Mouse (Mus musculus) hindbrain, embryonic 15.5 days (tissue): ENCODE results near the gene Olfr1532-ps1. TPM values are rescaled to one million over a fixed set of nuclear protein-coding genes. Genes with fewer than 3 reads are reported as not detected.
"Not testable (repeated sequence)": the region's sequence is repeated elsewhere in the genome, so short reads cannot be mapped to it uniquely, and the experiment has no call there.

Experiments
- ATAC-seq: fragments of 200-750 bp; cut with Nextera tagmentation; 2 replicates; pipeline ENCODE4 v1.8.0; 2017; ENCODE audit warnings: low read depth, moderate number of reproducible peaks, moderate TSS enrichment; ENCODE audit not compliant: low FRiP score
- H3K27ac ChIP-seq: fragments of 300-500 bp; sonication (generic); replicated peaks from 2 replicates; pipeline ENCODE4 v1.5.1; 2015; ENCODE audit warnings: mild to moderate bottlenecking, inconsistent platforms
- H3K27me3 ChIP-seq: fragments of 300-500 bp; sonication (generic); 2 replicates; pipeline ENCODE4 v1.6.1; 2015; ENCODE audit warnings: control low read depth, inconsistent platforms
- H3K36me3 ChIP-seq: fragments of 300-500 bp; sonication (generic); 2 replicates; pipeline ENCODE4 v1.6.1; 2015; ENCODE audit warnings: control low read depth, inconsistent platforms
- H3K4me1 ChIP-seq: fragments of 300-500 bp; sonication (generic); replicated peaks from 2 replicates; pipeline ENCODE4 v1.6.1; 2015; ENCODE audit warnings: control low read depth, inconsistent platforms
- H3K4me2 ChIP-seq: fragments of 300-500 bp; sonication (generic); 2 replicates; pipeline ENCODE4 v1.6.1; 2015; ENCODE audit warnings: moderate library complexity, mild to moderate bottlenecking, inconsistent platforms
- H3K4me3 ChIP-seq: fragments of 300-500 bp; sonication (generic); 2 replicates; pipeline ENCODE4 v1.5.1; 2015; ENCODE audit warnings: mild to moderate bottlenecking, inconsistent platforms
- H3K9ac ChIP-seq: fragments of 300-500 bp; sonication (generic); 2 replicates; pipeline ENCODE4 v1.6.1; 2015; ENCODE audit warnings: inconsistent platforms
- H3K9me3 ChIP-seq: fragments of 300-500 bp; sonication (generic); 2 replicates; pipeline ENCODE4 v1.6.1; 2016; ENCODE audit warnings: control low read depth, inconsistent platforms
- WGBS: fragments of 180-500 bp; shearing (Covaris S2); methylation state at CpG from one replicate; pipeline ENCODE4 v1.1.7; 2015; 5-methylcytosine and 5-hydroxymethylcytosine counted together
- polyA plus RNA-seq: library from polyadenylated mRNA; unstranded; fragments of >200 nt; fragmentation: Nextera tagmentation; extraction: Ambion mirVana; gene quantifications from 2 replicates; pipeline ENCODE4 v1.2.1, GENCODE M21; 2015

Olfr1532-ps1 gene
- polyA plus RNA-seq: not detected in 2 replicates

- Histone ChIP-seq H3K4me1 (no peaks in the 10 kb centered on the region), H3K4me2 (no peak within 1 kb of the TSS), H3K27ac (no peak within 1 kb of the TSS), H3K4me3 (no peak within 1 kb of the TSS), H3K9ac (no peak within 1 kb of the TSS), H3K27me3 (no peaks in the 10 kb centered on the region), H3K36me3 (no peaks in the 10 kb centered on the region), H3K9me3 (no peaks in the 10 kb centered on the region)
- ATAC-seq: no peak
- 68% methylated on average over 2 of the region's 2 CpGs for WGBS
Observed at GRCm38 (mm10) chr7:106907676-106908075, at the start of gene Olfr1532-ps1. Olfr1532-ps1 (plus strand) TSS chr7:106908001.

DNA sequence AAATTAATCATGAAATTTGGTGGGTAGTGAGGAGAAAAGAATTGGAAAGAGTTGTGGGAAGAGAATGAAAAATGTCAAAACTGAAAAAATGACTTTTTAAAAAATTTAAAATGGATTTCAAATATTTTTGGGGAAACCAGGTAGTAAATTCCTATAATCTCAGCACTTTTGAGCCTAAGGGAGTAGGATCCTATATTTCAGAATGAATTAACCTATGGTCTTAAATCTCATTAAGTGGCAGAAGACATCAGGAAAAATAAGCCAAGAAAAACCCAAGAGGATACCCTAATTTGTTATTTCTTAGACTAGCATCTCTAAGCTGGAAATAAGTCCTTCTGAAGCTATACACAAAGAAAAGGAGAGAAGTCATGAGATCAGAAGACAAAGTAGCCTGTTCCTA is 44.9 kb upstream of the Olfr1532-ps1 start, which contains the start of gene Olfr704:
Gene Olfr704 (plus strand): TSS at position 301 of the 400 bp plus-strand sequence.
- ATAC-seq: no peak
- Histone ChIP-seq H3K4me2 (no peak within 1 kb of the TSS), H3K27me3 (no peaks in the 10 kb centered on the region), H3K36me3 (no peaks in the 10 kb centered on the region), H3K27ac (no peak within 1 kb of the TSS), H3K4me1 (no peaks in the 10 kb centered on the region), H3K9me3 (no peaks in the 10 kb centered on the region), H3K4me3 (no peak within 1 kb of the TSS), H3K9ac (no peak within 1 kb of the TSS)

- Histone ChIP-seq H3K27me3 (no peaks in the 10 kb centered on the region), H3K4me3 (no peak within 1 kb of the TSS), H3K36me3 (no peaks in the 10 kb centered on the region), H3K27ac (no peak within 1 kb of the TSS), H3K9ac (no peak within 1 kb of the TSS), H3K9me3 (no peaks in the 10 kb centered on the region), H3K4me1 (no peaks in the 10 kb centered on the region), H3K4me2 (no peak within 1 kb of the TSS)
- 81% methylated on average over 3 of the region's 3 CpGs for WGBS
- ATAC-seq: no peak
Observed at GRCm38 (mm10) chr7:106876791-106877190, 31.0 kb upstream of the Olfr1532-ps1 start, which contains the start of gene Olfr705. Olfr705 (minus strand) TSS chr7:106876891.

DNA sequence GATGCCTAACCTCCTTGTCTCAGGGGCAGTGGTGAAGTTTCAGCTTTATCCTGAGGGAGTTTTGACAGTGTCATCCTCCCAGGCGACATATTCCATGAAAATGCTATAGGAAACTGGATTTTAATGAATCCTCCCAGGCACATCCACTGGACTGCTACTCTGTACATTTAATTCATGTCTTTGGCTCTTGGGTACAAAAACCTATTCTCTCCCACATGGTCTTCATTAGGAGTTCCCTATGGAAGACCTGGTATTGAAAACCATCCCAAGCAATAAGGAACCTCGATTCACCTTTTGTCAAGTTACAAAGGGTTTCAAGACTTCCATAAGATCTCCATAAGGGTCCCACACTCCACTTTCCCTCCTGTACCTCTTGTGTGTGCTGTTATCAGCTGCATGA is 19.7 kb upstream of the Olfr1532-ps1 start, which contains the start of gene Olfr706:
Gene Olfr706 (minus strand): TSS at position 101 of the 400 bp plus-strand sequence.
- ATAC-seq: no peak
- H3K4me1 ChIP-seq: no peaks in the 10 kb centered on the region
- no peaks in the 10 kb centered on the region for H3K27me3 ChIP-seq
- no peak within 1 kb of the TSS for H3K27ac ChIP-seq
- no peaks in the 10 kb centered on the region for H3K36me3 ChIP-seq
- no peak within 1 kb of the TSS for H3K9ac ChIP-seq
- 89% methylated on average over 2 of the region's 2 CpGs for WGBS
- H3K9me3 ChIP-seq: no peaks in the 10 kb centered on the region
- no peak within 1 kb of the TSS for H3K4me3 ChIP-seq
- H3K4me2 ChIP-seq: no peak within 1 kb of the TSS

DNA sequence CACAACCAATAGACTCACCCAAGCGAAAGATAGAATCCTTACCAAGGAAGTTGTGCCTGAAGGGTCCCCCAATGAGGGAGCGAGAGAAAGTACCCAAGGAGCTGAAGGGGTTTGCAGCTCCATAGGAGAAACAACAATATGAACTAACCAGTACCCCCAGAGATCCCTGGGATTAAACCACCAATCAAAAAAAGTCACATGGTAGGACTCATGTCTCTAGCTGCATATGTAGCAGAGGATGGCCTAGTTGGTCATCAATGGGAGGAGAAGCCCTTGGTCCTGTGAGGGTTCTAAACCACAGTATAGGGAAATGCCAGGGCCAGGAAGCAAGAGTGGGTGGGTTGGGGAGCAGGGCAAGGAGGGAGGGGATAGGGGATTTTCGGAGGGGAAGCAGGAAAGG is 6.7 kb upstream of the Olfr1532-ps1 start, which contains the start of gene Olfr707:
Gene Olfr707 (minus strand): TSS at position 101 of the 400 bp plus-strand sequence.
- not testable (repeated sequence) for H3K4me2 ChIP-seq, H3K9ac ChIP-seq, H3K4me1 ChIP-seq, H3K36me3 ChIP-seq, H3K27me3 ChIP-seq, H3K4me3 ChIP-seq, H3K27ac ChIP-seq, H3K9me3 ChIP-seq, ATAC-seq
- WGBS: 95% methylated on average over 3 of the region's 3 CpGs

DNA sequence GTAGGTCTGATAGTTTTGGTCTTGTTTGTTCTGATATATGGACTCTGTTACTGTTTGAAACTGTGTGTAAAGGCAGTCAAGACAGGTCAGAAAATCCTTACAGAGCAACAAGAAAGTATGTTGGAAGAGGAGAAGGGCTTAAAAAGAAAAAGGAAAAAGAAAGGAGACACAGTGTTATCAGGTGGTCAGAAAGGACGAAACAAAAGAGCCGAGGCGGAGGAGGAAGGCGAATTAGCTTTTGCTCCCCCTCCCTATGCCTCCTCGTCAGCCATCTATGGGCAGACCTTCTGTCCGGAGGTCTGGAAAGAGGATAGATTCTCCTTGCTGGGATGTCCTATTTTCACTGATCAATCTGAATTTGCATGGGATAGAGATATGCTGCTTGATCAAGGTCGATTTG is 13.2 kb downstream of the Olfr1532-ps1 start:
- not testable (repeated sequence) for H3K27me3 ChIP-seq, H3K27ac ChIP-seq, H3K36me3 ChIP-seq, H3K9ac ChIP-seq, ATAC-seq, H3K4me2 ChIP-seq, H3K9me3 ChIP-seq, H3K4me1 ChIP-seq, H3K4me3 ChIP-seq
- 96% methylated on average over 7 of the region's 7 CpGs for WGBS

DNA sequence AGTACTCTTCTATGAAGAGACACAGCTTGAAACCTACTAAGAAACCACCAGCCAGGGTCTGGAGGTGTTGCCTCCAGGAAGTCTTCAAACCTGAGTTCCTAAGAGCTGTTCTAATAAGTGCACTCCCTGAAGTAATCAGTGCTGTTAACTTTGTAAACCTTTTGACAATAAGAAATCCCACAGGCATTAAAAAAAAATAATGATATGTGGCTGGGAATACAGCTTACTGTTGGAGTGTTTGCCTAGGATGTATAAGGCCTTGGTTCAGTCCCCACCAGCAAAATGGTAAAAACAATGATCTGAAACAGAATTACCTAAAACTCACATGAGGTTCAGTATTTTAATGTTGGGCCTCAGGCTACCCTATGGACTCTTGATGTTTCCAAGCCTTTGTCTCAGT is 24.3 kb downstream of the Olfr1532-ps1 start, which contains the start of gene Olfr709-ps1:
Gene Olfr709-ps1 (minus strand): TSS at position 101 of the 400 bp plus-strand sequence.
- Histone ChIP-seq H3K4me2 (no peak within 1 kb of the TSS), H3K9ac (no peak within 1 kb of the TSS), H3K4me1 (no peaks in the 10 kb centered on the region), H3K27ac (no peak within 1 kb of the TSS), H3K27me3 (no peaks in the 10 kb centered on the region), H3K9me3 (no peaks in the 10 kb centered on the region), H3K36me3 (no peaks in the 10 kb centered on the region), H3K4me3 (no peak within 1 kb of the TSS)
- ATAC-seq: no peak

GRCm38 (mm10) chr7:106948212-106948611 is 40.4 kb downstream of the Olfr1532-ps1 start, which contains the start of gene Olfr710:
Olfr710 (minus strand) TSS chr7:106948312.
- no peak within 1 kb of the TSS for H3K9ac ChIP-seq
- H3K27ac ChIP-seq: no peak within 1 kb of the TSS
- H3K36me3 ChIP-seq: no peaks in the 10 kb centered on the region
- H3K4me3 ChIP-seq: no peak within 1 kb of the TSS
- H3K9me3 ChIP-seq: no peaks in the 10 kb centered on the region
- no peak within 1 kb of the TSS for H3K4me2 ChIP-seq
- H3K27me3 ChIP-seq: no peaks in the 10 kb centered on the region
- ATAC-seq: no peak
- WGBS: 76% methylated on average over 3 of the region's 3 CpGs
- no peaks in the 10 kb centered on the region for H3K4me1 ChIP-seq

- no peaks in the 10 kb centered on the region for H3K36me3 ChIP-seq
- 85% methylated on average over 1 of the region's 1 CpGs for WGBS
- H3K9ac ChIP-seq: no peak within 1 kb of the TSS
- H3K27me3 ChIP-seq: no peaks in the 10 kb centered on the region
- H3K27ac ChIP-seq: no peak within 1 kb of the TSS
- no peaks in the 10 kb centered on the region for H3K9me3 ChIP-seq
- no peak for ATAC-seq
- H3K4me2 ChIP-seq: no peak within 1 kb of the TSS
- no peaks in the 10 kb centered on the region for H3K4me1 ChIP-seq
- no peak within 1 kb of the TSS for H3K4me3 ChIP-seq
Observed at GRCm38 (mm10) chr7:106963837-106964236, 56.0 kb downstream of the Olfr1532-ps1 start, which contains the start of gene Olfr6. Olfr6 (minus strand) TSS chr7:106963937.

Other genes starting within 250 kb of the Olfr1532-ps1 start
- gene Olfr693, start 227.4 kb upstream of the Olfr1532-ps1 start, polyA plus RNA-seq: 0.05 TPM in 1 of 2 replicates, not detected in the other
- gene Olfr694, start 216.2 kb upstream of the Olfr1532-ps1 start, polyA plus RNA-seq: not detected in 2 replicates
- not detected in 2 replicates for gene Olfr695, start 191.6 kb upstream of the Olfr1532-ps1 start, polyA plus RNA-seq
- gene Olfr697, start 165.6 kb upstream of the Olfr1532-ps1 start, polyA plus RNA-seq: not detected in 2 replicates
- gene Olfr698, start 152.6 kb upstream of the Olfr1532-ps1 start, polyA plus RNA-seq: not detected in 2 replicates
- gene Olfr699, start 114.8 kb upstream of the Olfr1532-ps1 start, polyA plus RNA-seq: not detected in 2 replicates
- gene Olfr700, start 99.2 kb upstream of the Olfr1532-ps1 start, polyA plus RNA-seq: not detected in 2 replicates
- not detected in 2 replicates for gene Olfr701, start 93.9 kb upstream of the Olfr1532-ps1 start, polyA plus RNA-seq
- gene Olfr702, start 74.1 kb upstream of the Olfr1532-ps1 start, polyA plus RNA-seq: not detected in 2 replicates
- not detected in 2 replicates for gene Olfr703, start 64.6 kb upstream of the Olfr1532-ps1 start, polyA plus RNA-seq
- not detected in 2 replicates for gene Olfr704, start 44.8 kb upstream of the Olfr1532-ps1 start, polyA plus RNA-seq
- not detected in 2 replicates for gene Olfr705, start 31.1 kb upstream of the Olfr1532-ps1 start, polyA plus RNA-seq
- gene Olfr706, start 19.8 kb upstream of the Olfr1532-ps1 start, polyA plus RNA-seq: not detected in 2 replicates
- not detected in 2 replicates for gene Olfr707, start 6.8 kb upstream of the Olfr1532-ps1 start, polyA plus RNA-seq
- not detected in 2 replicates for gene Olfr709-ps1, start 24.2 kb downstream of the Olfr1532-ps1 start, polyA plus RNA-seq
- gene Olfr710, start 40.3 kb downstream of the Olfr1532-ps1 start, polyA plus RNA-seq: not detected in 2 replicates
- gene Olfr6, start 55.9 kb downstream of the Olfr1532-ps1 start, polyA plus RNA-seq: not detected in 2 replicates
- gene Olfr711, start 67.5 kb downstream of the Olfr1532-ps1 start, polyA plus RNA-seq: not detected in 2 replicates
- gene Olfr2, start 98.1 kb downstream of the Olfr1532-ps1 start, polyA plus RNA-seq: not detected in 2 replicates
- gene Olfr713, start 123.2 kb downstream of the Olfr1532-ps1 start, polyA plus RNA-seq: not detected in 2 replicates
- not detected in 2 replicates for gene Olfr714, start 163.0 kb downstream of the Olfr1532-ps1 start, polyA plus RNA-seq
- gene Olfr17, start 185.2 kb downstream of the Olfr1532-ps1 start, polyA plus RNA-seq: not detected in 2 replicates
- gene Olfr715b, start 202.4 kb downstream of the Olfr1532-ps1 start, polyA plus RNA-seq: not detected in 2 replicates
- not detected in 2 replicates for gene Olfr715, start 223.1 kb downstream of the Olfr1532-ps1 start, polyA plus RNA-seq
- not detected in 2 replicates for gene Olfr716, start 230.3 kb downstream of the Olfr1532-ps1 start, polyA plus RNA-seq